Mouse (Mus musculus): Measurements from ENCODE around the gene Fam71b.

DNA sequence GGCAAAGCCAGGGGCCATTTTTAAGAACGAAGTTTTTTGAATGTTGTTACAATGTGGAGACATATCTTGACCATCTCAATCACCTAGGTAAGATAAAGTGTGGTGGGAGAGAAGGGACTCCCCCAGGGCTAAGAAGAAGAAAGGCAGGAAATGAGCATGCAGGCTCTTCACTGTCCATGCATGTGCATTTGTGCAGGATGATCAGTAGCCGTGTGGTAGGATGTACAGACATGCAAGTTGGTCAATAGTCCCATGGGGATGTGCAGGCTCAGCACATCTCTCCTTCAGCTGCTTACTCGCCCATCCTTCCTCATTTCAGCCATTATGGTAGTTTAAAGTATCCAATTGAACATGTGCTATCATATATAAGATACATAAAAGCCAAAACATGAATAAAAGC is 47.9 kb upstream of the Fam71b start:
- no peak for TF ChIP-seq CTCF (IDR thresholded peaks at IDR 0.05)
- TF ChIP-seq EP300 (IDR thresholded peaks at IDR 0.05): no peak

Measured in lung, postnatal 0 days (tissue).